Mouse (Mus musculus) left cerebral cortex, postnatal 25 days (tissue): ENCODE data around the gene 6430531B16Rik. TPM values are rescaled to one million over a fixed set of nuclear protein-coding genes. Genes with fewer than 3 reads are reported as not detected.
A peak's percentile ranks its signal among the peaks of the same experiment; 100 is the strongest.

ENCODE experiments used
- DNase-seq, 2 experiments: peaks; one replicate each; pipeline ENCODE4 v3.0.0; 2022; ENCODE audit warnings: low spot score in 2 of 2, mixed read lengths in 1 of 2
- intact Hi-C: fragments of 180-260 bp; cut with DNase I; formaldehyde crosslinking; loops from one replicate; pipeline ENCODE4 v1.15.1; 2025
- microRNA-seq, 2 experiments: library from miRNA; unstranded; fragments of <30 nt; microRNA quantifications; one replicate each; pipeline ENCODE4 v1.2.0; 2022
- total RNA-seq, 2 experiments: library from RNA; stranded (reverse); gene quantifications; 2 replicates each; pipeline ENCODE4 v1.2.3; 2021

Gene 6430531B16Rik
- total RNA-seq, 2 experiments from 2014 or later: 0.96 to 1.1 TPM

GRCm38 (mm10) chr7:139944291-139945240, 34.0 kb downstream of the 6430531B16Rik start:
- no peak for DNase-seq
- intact Hi-C loops: no loop called here

- intact Hi-C loops: no loop called here
- peak in 1 of 2 experiments; percentile 6 for DNase-seq
Observed at GRCm38 (mm10) chr7:139943674-139944281, 34.8 kb downstream of the 6430531B16Rik start, which contains the start of gene Utf1. Utf1 (plus strand) TSS chr7:139943789.

- intact Hi-C loops: no loop called here
- no peak for DNase-seq
Observed at GRCm38 (mm10) chr7:139940476-139941209, 37.9 kb downstream of the 6430531B16Rik start.

- intact Hi-C loops: no loop called here
- DNase-seq: no peak
Observed at GRCm38 (mm10) chr7:139937810-139938209, 40.7 kb downstream of the 6430531B16Rik start.

- intact Hi-C loops: no loop called here
- no peak for DNase-seq
Observed at GRCm38 (mm10) chr7:139937138-139937537, 41.4 kb downstream of the 6430531B16Rik start.

- DNase-seq: no peak
- intact Hi-C loops: no loop called here
Observed at GRCm38 (mm10) chr7:139936705-139937104, 41.9 kb downstream of the 6430531B16Rik start.

- DNase-seq: no peak
- intact Hi-C loops: no loop called here
Observed at GRCm38 (mm10) chr7:139930732-139931131, 47.8 kb downstream of the 6430531B16Rik start.

Small RNA genes lying within 50 kb of the gene (microRNA-seq; reads per million reads assigned to microRNA genes)
- gene Mir202 (1.5 to 2.0 reads per million in 2 experiments), gene Mir7062 (1.7 reads per million in 2 experiments), gene mmu-mir-7686 (0 reads per million in 2 experiments)

Other genes with a start within 250 kb of the 6430531B16Rik start
- 10 to 100 TPM; 52.6 to 71.6 TPM for gene Adgra1, start 144.6 kb downstream of the 6430531B16Rik start, total RNA-seq
- gene Kndc1, start 84.1 kb downstream of the 6430531B16Rik start, total RNA-seq: 10 to 100 TPM; 54.4 to 58.6 TPM
- not detected for gene Utf1, start 35.0 kb downstream of the 6430531B16Rik start, total RNA-seq
- gene Adam8, start 13.8 kb upstream of the 6430531B16Rik start, total RNA-seq: 1 to 10 TPM; 2.6 to 2.7 TPM
- 10 to 100 TPM; 26.5 to 27.5 TPM for gene Zfp511, start 57.6 kb upstream of the 6430531B16Rik start, total RNA-seq
- gene Tubgcp2, start 57.9 kb upstream of the 6430531B16Rik start, total RNA-seq: 10 to 100 TPM; 32.8 to 35.3 TPM
- gene Msx3, start 70.3 kb upstream of the 6430531B16Rik start, total RNA-seq: under 1 TPM in 1 of 2 experiments, not detected in 1; 0.23 TPM
- 100 to 1,000 TPM; 184 to 195 TPM for gene Caly, start 103.8 kb upstream of the 6430531B16Rik start, total RNA-seq
- not detected for gene Prap1, start 114.6 kb upstream of the 6430531B16Rik start, total RNA-seq
- 10 to 100 TPM; 56.2 to 56.3 TPM for gene Fuom, start 123.7 kb upstream of the 6430531B16Rik start, total RNA-seq
- 1 to 10 TPM; 5.2 to 5.3 TPM for gene Paox, start 137.0 kb upstream of the 6430531B16Rik start, total RNA-seq
- gene Echs1, start 137.7 kb upstream of the 6430531B16Rik start, total RNA-seq: 10 to 100 TPM; 46.1 to 49.0 TPM
- gene Mtg1, start 158.8 kb upstream of the 6430531B16Rik start, total RNA-seq: 10 to 100 TPM; 22.4 TPM
- gene Sprn, start 176.1 kb upstream of the 6430531B16Rik start, total RNA-seq: 100 to 1,000 TPM; 160 to 172 TPM
- not detected for gene Olfr522, start 186.0 kb upstream of the 6430531B16Rik start, total RNA-seq
- gene Olfr523, start 194.5 kb upstream of the 6430531B16Rik start, total RNA-seq: not detected
- not detected for gene Olfr524, start 227.2 kb upstream of the 6430531B16Rik start, total RNA-seq
- gene Cd163l1, start 239.5 kb upstream of the 6430531B16Rik start, total RNA-seq: not detected